Mouse (Mus musculus) midbrain, embryonic 14.5 days (tissue): Measurements from ENCODE around the gene Dlg4. TPM values are rescaled to one million over a fixed set of nuclear protein-coding genes. Genes with fewer than 3 reads are reported as not detected.

Experiments used
- ATAC-seq: fragments of 200-750 bp; cut with Nextera tagmentation; 2 replicates; pipeline ENCODE4 v1.8.0; 2017; ENCODE audit warnings: moderate number of reproducible peaks, moderate library complexity; ENCODE audit not compliant: low FRiP score, low TSS enrichment
- DNase-seq: peaks from one replicate; pipeline ENCODE4 v3.0.0-alpha.2; 2015
- H3K27ac ChIP-seq: fragments of 300-500 bp; sonication (generic); replicated peaks from 2 replicates; pipeline ENCODE4 v1.5.1; 2014; ENCODE audit warnings: mild to moderate bottlenecking, low read depth, low read length, moderate library complexity
- H3K27me3 ChIP-seq: fragments of 300-500 bp; sonication (generic); 2 replicates; pipeline ENCODE4 v1.6.1; 2014; ENCODE audit warnings: low read length, control low read depth, mixed read lengths; ENCODE audit not compliant: control insufficient read depth, insufficient read depth
- H3K36me3 ChIP-seq: fragments of 300-500 bp; sonication (generic); 2 replicates; pipeline ENCODE4 v1.6.1; 2014; ENCODE audit warnings: low read length, control low read depth; ENCODE audit not compliant: control insufficient read depth, insufficient read depth
- H3K4me1 ChIP-seq: fragments of 300-500 bp; sonication (generic); 2 replicates; pipeline ENCODE4 v1.6.1; 2014; ENCODE audit warnings: mild to moderate bottlenecking, antibody characterized with exemption, low read length, control low read depth; ENCODE audit not compliant: control insufficient read depth, insufficient read depth
- H3K4me2 ChIP-seq: fragments of 300-500 bp; sonication (generic); 2 replicates; pipeline ENCODE4 v1.6.1; 2014; ENCODE audit warnings: mild to moderate bottlenecking, low read length, moderate library complexity
- H3K4me3 ChIP-seq: fragments of 300-500 bp; sonication (generic); replicated peaks from 2 replicates; pipeline ENCODE4 v1.5.1; 2014; ENCODE audit warnings: low read depth, low read length
- H3K9ac ChIP-seq: fragments of 300-500 bp; sonication (generic); replicated peaks from 2 replicates; pipeline ENCODE4 v1.6.1; 2014; ENCODE audit warnings: mild to moderate bottlenecking, low read length, moderate library complexity
- H3K9me3 ChIP-seq: fragments of 300-500 bp; sonication (generic); 2 replicates; pipeline ENCODE4 v1.6.1; 2016; ENCODE audit warnings: low read length, control low read depth, mixed read lengths; ENCODE audit not compliant: control insufficient read depth
- WGBS: fragments of 180-500 bp; shearing (Covaris S2); extraction: QIAGEN DNeasy Blood & Tissue Kit; methylation state at CpG from one replicate; pipeline ENCODE4 v1.1.7; 2014; 5-methylcytosine and 5-hydroxymethylcytosine counted together
- polyA plus RNA-seq: library from polyadenylated mRNA; unstranded; fragments of >200 nt; fragmentation: Nextera tagmentation; extraction: Ambion mirVana; gene quantifications from 2 replicates; pipeline ENCODE4 v1.2.1, GENCODE M21; 2014

Dlg4 gene
- polyA plus RNA-seq, 1 experiment from 2014 or later = 33.1 TPM

GRCm38 (mm10) chr11:70042309-70043085, 25.8 kb downstream of the Dlg4 start:
- ATAC-seq (no peak), DNase-seq (no peak)
- Histone ChIP-seq H3K27ac (no peak overlapping the region), H3K27me3 (no peaks in the 10 kb centered on the region), H3K9ac (no peak overlapping the region), H3K9me3 (no peaks in the 10 kb centered on the region), H3K4me3 (no peak overlapping the region), H3K36me3 (peaks cover 75% of the 10 kb centered on the region), H3K4me2 (no peak overlapping the region), H3K4me1 (no peaks in the 10 kb centered on the region)
- WGBS = 93% methylated on average over 23 of the region's 23 CpGs

DNA sequence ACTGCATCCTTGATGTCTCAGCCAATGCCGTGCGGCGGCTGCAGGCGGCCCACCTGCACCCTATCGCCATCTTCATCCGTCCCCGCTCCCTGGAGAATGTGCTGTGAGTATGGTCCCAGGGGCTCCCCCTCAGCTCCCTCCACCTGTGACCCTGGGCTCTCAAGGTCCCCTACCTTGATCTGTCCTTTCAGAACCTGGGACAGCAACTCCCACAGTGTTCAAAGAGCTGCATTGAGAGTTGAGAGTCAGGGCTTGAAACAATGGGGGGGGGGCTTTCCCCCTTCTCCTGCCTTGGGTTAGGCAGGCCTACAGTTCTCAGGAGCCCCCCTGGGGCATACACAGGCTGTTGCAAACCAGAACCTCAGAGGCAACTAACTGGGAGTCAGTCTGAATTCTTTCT, 26.9 kb downstream of the Dlg4 start:
- Histone ChIP-seq H3K9ac (no peak overlapping the region), H3K27me3 (no peaks in the 10 kb centered on the region), H3K4me2 (no peak overlapping the region), H3K9me3 (no peaks in the 10 kb centered on the region), H3K27ac (no peak overlapping the region; the same call in 1 of the 2 replicates), H3K36me3 (peaks cover 67% of the 10 kb centered on the region), H3K4me1 (no peaks in the 10 kb centered on the region), H3K4me3 (no peak overlapping the region)
- DNase-seq (no peak), ATAC-seq (no peak)
- WGBS = 83% methylated on average over 7 of the region's 7 CpGs

DNA sequence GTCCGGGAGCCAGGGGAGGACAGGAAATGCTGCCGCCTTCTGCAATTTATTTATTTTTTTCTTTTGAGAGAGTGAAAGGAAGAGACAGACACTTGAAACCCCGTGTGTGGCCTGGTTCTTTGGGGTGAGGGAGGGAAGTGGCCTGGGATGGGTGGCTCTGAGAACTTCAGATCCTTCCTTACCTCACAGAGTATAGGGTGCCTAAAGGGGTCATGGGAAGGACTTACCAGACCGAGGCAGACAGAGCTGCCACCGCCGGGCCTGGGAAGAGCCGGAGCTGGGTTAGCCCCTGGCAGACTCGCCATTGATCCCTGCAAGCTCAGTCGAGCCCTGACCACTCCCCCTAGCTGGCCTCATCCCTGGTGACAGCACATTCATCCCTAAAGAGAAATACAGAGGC, 28.7 kb downstream of the Dlg4 start:
- 34% methylated on average over 9 of the region's 9 CpGs for WGBS
- Histone ChIP-seq H3K36me3 (peaks cover 52% of the 10 kb centered on the region), H3K9me3 (no peaks in the 10 kb centered on the region), H3K27ac (peak overlapping the region; percentile 26; the same call in 1 of the 2 replicates), H3K4me3 (no peak overlapping the region), H3K4me1 (no peaks in the 10 kb centered on the region), H3K27me3 (no peaks in the 10 kb centered on the region), H3K9ac (no peak overlapping the region), H3K4me2 (no peak overlapping the region)
- no peak for DNase-seq
- no peak for ATAC-seq

DNA sequence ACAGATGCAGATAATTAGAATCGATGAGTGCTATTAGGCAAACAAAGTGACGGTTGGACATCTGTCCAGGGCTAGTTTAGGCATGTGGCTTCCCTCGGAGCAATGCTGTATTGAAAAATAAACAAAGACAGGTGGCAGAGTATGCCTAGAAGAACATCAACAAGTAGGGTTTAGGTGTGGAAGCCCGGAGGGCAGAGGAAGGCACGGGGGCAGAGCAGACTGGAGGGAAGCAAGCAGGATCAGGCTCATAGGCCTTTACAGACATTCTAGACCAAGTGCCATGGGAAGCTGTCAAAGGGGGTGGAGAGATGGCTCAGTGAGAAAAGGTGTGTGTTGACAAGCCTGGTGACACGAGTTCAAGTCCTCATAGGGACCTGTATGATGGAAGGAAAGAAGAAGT, 32.6 kb downstream of the Dlg4 start:
- H3K4me3 ChIP-seq = no peak overlapping the region
- no peak for ATAC-seq
- no peak overlapping the region for H3K9ac ChIP-seq
- WGBS = 74% methylated on average over 6 of the region's 6 CpGs
- no peak for DNase-seq
- peaks cover 14% of the 10 kb centered on the region for H3K36me3 ChIP-seq
- no peaks in the 10 kb centered on the region for H3K27me3 ChIP-seq
- H3K9me3 ChIP-seq = no peaks in the 10 kb centered on the region
- H3K27ac ChIP-seq = no peak overlapping the region
- H3K4me2 ChIP-seq = no peak overlapping the region
- H3K4me1 ChIP-seq = no peaks in the 10 kb centered on the region

GRCm38 (mm10) chr11:70049816-70050215, 33.1 kb downstream of the Dlg4 start:
- Histone ChIP-seq H3K27ac (no peak overlapping the region), H3K9ac (no peak overlapping the region), H3K27me3 (no peaks in the 10 kb centered on the region), H3K4me2 (no peak overlapping the region), H3K4me1 (no peaks in the 10 kb centered on the region), H3K4me3 (no peak overlapping the region), H3K9me3 (no peaks in the 10 kb centered on the region), H3K36me3 (peaks cover 10% of the 10 kb centered on the region)
- 55% methylated on average over 10 of the region's 10 CpGs for WGBS
- ATAC-seq = no peak
- no peak for DNase-seq

- no peak for DNase-seq
- whole genome bisulfite sequencing = 79% methylated on average over 7 of the region's 7 CpGs
- H3K36me3 ChIP-seq = no peaks in the 10 kb centered on the region
- no peaks in the 10 kb centered on the region for H3K9me3 ChIP-seq
- no peak overlapping the region for H3K4me2 ChIP-seq
- H3K4me3 ChIP-seq = no peak overlapping the region
- H3K27me3 ChIP-seq = no peaks in the 10 kb centered on the region
- H3K4me1 ChIP-seq = no peaks in the 10 kb centered on the region
- H3K9ac ChIP-seq = no peak overlapping the region
- ATAC-seq = no peak
- H3K27ac ChIP-seq = no peak overlapping the region
These were observed 36.4 kb downstream of the Dlg4 start for GRCm38 (mm10) chr11:70053156-70053555.

DNA sequence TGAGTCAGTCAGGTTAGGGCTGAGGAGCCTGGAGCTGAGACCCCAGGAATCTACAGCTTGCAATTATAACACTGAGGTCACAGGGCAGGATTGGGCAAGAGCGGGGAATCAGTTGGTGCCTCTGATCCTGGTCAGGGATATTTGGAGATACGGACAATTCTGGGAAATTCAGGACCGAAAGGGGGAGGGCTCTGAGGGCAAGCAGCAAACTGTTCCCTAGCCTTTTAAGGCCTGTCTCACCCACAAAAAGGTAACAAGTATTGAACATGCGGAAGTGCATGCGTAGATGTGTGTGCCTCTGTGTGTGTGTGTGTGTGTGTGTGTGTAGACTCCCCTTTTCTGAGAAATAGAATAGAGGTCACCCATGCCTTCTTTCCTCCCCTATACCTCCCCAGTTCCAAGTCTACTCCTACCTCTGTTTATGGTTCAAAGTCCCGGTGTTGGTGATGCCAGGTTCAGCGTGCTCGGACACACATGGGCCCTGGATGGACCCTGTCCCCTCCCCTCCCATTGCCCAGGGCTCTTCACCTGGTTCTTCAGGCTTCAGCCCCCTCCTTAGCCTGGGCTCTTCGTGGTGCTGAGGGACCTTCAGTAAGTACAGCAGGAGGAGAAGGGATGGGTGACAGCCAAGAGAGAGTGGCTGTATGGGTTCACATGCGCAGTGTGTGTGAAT, 37.3 kb downstream of the Dlg4 start, which contains the start of gene Asgr1:
Asgr1 (plus strand) TSS at position 188 of the 673 bp plus-strand sequence.
- no peak for DNase-seq
- ATAC-seq = no peak

DNA sequence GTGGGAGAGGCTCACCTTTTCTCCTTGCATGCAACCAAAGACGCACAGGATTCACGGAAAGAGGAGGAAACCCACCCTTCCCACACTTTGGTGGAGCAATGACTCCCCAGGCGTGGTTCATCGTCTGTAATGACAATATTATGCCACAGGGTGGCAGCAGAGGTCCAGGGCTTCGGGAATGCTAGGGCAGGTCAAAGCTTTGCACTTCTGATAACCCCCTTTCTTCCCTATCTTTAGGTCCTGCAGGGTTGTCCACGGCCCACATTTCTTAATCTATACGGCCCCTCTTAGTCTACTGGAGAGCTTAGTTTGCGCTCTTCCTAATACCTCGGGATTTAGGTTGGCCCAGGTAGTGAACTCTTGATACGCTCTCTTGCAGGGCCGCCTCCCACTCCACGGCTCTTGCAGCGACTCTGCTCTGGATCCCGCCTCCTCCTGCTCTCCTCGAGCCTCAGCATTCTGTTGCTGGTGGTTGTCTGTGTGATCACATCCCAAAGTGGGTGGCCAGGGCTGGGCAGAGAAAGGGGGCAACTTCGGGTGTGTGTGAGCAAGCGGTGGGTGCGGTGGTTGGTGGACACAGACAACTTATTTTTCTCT, 39.0 kb downstream of the Dlg4 start:
- 24% methylated on average over 18 of the region's 18 CpGs for WGBS

More for the DNA sequence above, 37.3 kb downstream of the Dlg4 start, which contains the start of gene Asgr1:
- Histone ChIP-seq H3K4me2 (no peak within 1 kb of the TSS), H3K36me3 (no peaks in the 10 kb centered on the region), H3K27me3 (no peaks in the 10 kb centered on the region), H3K9me3 (no peaks in the 10 kb centered on the region), H3K4me3 (no peak within 1 kb of the TSS), H3K27ac (no peak within 1 kb of the TSS), H3K9ac (no peak within 1 kb of the TSS), H3K4me1 (no peaks in the 10 kb centered on the region)
- 86% methylated on average over 10 of the region's 10 CpGs for WGBS

More for the DNA sequence above, 39.0 kb downstream of the Dlg4 start:
- H3K4me3 ChIP-seq = no peak overlapping the region
- H3K4me1 ChIP-seq = no peaks in the 10 kb centered on the region
- no peak overlapping the region for H3K9ac ChIP-seq
- no peak overlapping the region for H3K27ac ChIP-seq
- no peaks in the 10 kb centered on the region for H3K27me3 ChIP-seq
- H3K4me2 ChIP-seq = 0 out of 2 replicates have a peak overlapping the region, but pooled peaks have one; percentile 1
- no peaks in the 10 kb centered on the region for H3K9me3 ChIP-seq
- no peaks in the 10 kb centered on the region for H3K36me3 ChIP-seq
- DNase-seq (peak; percentile 86), ATAC-seq (peak; percentile 40; the same call in 1 of the 2 replicates)
